Mouse (Mus musculus): ENCODE measurements around the gene Gpr179.

Gpr179 gene

DNA sequence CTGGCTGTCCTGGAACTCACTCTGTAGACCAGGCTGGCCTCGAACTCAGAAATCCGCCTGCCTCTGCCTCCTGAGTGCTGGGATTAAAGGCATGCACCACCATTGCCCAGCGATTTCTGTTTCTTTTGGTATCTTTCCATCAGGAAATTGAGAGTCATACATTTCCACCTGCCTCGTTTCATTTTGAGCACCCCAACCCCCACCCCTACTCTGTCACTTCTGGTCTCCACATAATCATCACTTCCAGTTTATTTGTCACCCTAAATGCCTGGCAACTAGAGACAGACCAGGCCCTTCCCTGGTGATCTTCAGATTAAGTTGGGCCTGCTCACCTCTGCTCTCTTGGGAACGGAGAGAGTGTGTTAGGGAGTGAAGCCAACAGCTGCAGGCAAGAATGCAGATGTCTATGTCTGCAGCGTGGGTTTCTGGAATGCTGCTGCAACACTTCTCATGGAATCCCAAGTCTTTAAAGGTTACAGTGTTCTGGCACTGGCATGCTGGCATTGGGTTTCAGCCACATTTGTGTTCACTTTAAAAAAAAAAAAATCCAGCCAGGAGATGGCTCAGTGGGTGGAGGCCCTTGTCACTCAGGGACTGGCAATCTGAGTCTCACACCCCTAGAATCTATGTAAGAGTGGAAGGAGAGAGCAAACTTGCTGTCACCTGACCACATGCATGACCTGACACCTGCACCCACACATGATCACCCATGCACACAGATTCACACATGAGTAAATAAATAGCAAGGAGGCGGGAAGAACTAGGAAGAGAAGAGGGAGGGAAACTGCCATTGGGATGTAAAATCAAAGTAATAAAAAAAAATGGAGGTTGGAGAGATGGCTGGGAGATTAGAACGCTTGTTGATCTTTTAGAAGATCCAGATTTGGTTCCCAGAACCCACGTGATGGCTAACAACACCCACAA is 65.8 kb downstream of the Gpr179 start:
- DNase-seq (ENCODE audit: low spot score) = no peak

DNA sequence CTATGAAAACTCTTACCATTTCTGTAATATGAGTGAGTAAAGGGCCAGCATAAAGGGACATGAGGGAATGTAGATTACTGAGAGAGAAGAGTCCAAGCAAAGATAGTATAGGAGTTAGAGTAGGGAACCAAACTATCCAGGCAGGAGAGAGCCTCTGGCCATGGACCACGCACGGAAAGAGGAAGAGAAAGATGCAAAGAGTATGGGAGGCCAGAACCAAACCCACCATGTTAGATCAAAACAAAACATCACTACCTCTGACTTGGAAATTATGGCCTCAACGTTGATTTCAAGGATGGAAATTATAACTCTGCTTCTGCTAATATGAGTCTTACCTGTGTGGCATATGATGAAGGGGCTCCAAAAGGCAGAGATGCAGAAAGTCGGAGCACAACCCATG is 67.0 kb downstream of the Gpr179 start:
- no peak for DNase-seq (ENCODE audit: low spot score)

DNA sequence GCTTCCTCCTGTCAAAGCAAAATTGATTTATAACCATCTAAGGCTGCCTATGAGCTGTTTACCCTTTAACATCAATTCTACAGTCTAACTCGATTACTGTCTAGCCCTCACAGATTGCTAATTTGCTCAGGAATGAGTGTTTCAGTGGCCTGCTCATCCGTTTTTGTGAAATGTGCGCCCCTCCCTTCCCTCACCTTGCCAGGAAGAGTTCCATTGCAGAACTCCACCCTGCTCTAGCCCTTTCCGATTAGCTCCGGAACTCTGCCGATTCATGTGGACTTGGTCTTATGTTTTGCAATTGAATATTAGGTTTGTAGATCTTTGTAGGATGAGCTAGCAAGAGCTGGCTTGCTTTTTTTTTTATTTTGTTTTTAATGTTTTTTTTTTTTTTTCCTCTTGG is 69.7 kb downstream of the Gpr179 start:
- no peak for DNase-seq (ENCODE audit: low spot score)

Data from spleen, adult 12 weeks (tissue).